Mouse (Mus musculus): ENCODE measurements around the gene Qpct.

DNA sequence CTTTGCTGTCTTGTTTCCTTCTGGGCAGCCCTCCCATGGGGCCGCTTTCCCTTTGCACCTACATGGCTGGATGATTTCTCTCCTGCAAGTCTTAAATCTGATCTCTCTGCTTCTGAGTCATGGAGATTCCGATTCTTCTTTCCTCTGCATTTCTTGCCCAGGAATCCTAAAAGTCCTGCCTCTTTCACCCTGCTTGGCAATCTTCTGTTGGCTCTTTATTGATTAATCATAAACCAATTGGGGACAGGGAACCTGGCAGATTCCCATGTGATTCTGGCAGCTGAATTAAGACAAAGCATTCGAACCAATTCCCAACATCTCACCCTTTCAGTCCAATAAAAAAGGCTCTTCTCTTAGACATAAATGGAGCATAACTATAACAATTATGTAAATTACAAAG is 22.5 kb upstream of the Qpct start:
- TF ChIP-seq MAFK (IDR thresholded peaks at IDR 0.05; ENCODE audit: insufficient read depth, low read depth, low read length) (no peak), HCFC1 (IDR thresholded peaks at IDR 0.05; ENCODE audit: borderline replicate concordance, insufficient read depth, low read length) (no peak)
